26 mouse cellular contexts compared by ENCODE assay signal in the genomic region with DNA sequence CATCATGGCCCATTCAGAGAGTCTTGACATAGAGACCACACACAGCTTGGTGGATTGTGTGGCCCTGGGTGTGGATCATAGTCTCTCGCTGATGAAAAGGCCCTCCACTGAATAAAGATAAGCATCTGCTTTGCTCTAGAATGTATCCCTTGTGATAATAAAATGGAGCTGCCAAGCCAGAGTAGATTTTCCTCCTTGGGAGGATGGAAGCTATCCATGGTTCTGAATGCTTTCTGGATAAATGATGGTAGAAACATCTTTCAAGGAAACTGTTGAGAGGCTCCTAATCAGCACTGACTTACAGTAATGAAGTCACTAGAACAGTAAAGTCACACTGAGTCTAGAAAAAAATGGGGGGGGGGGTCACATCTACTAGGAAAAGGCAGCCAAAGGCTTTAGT.
DNase-seq lines count a peak whose midpoint lies in the region; ATAC-seq and TF ChIP-seq lines count a peak whose summit lies in the region.
"Had no signal": no experiment of that assay in that cellular context is flagged by ENCODE, and none has a peak within 500 bp of the region (broad histone marks: within the 10 kb centered on the region; RNA-seq: fewer than 3 reads in every experiment).

No protein-coding gene starts in this region.

- no peaks in the 10 kb centered on the region for H3K36me3 ChIP-seq in kidney, postnatal 0 days (ENCODE audit: insufficient read depth, low read length)
- no peaks in the 10 kb centered on the region for H3K36me3 ChIP-seq in lung, embryonic 14.5 days (ENCODE audit: insufficient read depth)
- no peaks in the 10 kb centered on the region for H3K36me3 ChIP-seq in lung, postnatal 0 days (ENCODE audit: insufficient read depth, low read length)
- H3K36me3 ChIP-seq in embryonic facial prominence, embryonic 14.5 days (ENCODE audit: control insufficient read depth, insufficient read depth, low read length): no peaks in the 10 kb centered on the region
- H3K36me3 ChIP-seq: embryonic facial prominence, embryonic 13.5 days; forebrain, embryonic 15.5 days; G1E had no signal

- no peak overlapping the region for H3K27ac ChIP-seq in kidney, postnatal 0 days
- H3K27ac ChIP-seq in lung, embryonic 14.5 days (ENCODE audit: low read depth): no peak overlapping the region
- H3K27ac ChIP-seq in lung, postnatal 0 days (ENCODE audit: low read length): no peak overlapping the region
- no peak overlapping the region for H3K27ac ChIP-seq in embryonic facial prominence, embryonic 14.5 days (replicated peaks; ENCODE audit: low read depth, low read length)
- H3K27ac ChIP-seq: embryonic facial prominence, embryonic 13.5 days; forebrain, embryonic 13.5 days; forebrain, embryonic 15.5 days had no signal

- intact Hi-C loops in left cerebral cortex, postnatal 10 days (cut with DNase I): no loop called here

- DNase-seq in embryo, embryonic 10 days (ENCODE audit: low spot score): peak; percentile 13
- DNase-seq in embryo, embryonic 9.5 days (ENCODE audit: extremely low spot score): no peak
- DNase-seq in kidney, postnatal 0 days (ENCODE audit: low spot score): peak; percentile 18
- DNase-seq in kidney, postnatal 14 days: no peak
- DNase-seq in lung, embryonic 14.5 days: peak; percentile 70
- DNase-seq in lung, postnatal 0 days (ENCODE audit: low spot score): no peak
- DNase-seq in embryonic facial prominence, embryonic 14.5 days (ENCODE audit: low spot score): peak; percentile 30
- no peak for DNase-seq in left cerebral cortex, postnatal 10 days (ENCODE audit: extremely low spot score in 1 of 2, low spot score in 2 of 2)
- DNase-seq: adrenal gland, adult 8-10 months; adrenal gland, postnatal 14 days; adrenal gland, postnatal 36 days; B cell, adult 2 months; cerebellum, adult 11-12 months; cerebellum, adult 8-10 months; cerebellum, adult 9-11 months; cerebellum, postnatal 14 days; cerebellum, postnatal 36 days; forebrain, postnatal 0 days had no signal

- H3K4me3 ChIP-seq in kidney, postnatal 0 days (replicated peaks; ENCODE audit: low read depth, low read length): no peak overlapping the region
- H3K4me3 ChIP-seq in lung, embryonic 14.5 days (ENCODE audit: low read depth, low read length): no peak overlapping the region
- no peak overlapping the region for H3K4me3 ChIP-seq in lung, postnatal 0 days (ENCODE audit: low read depth, low read length)
- H3K4me3 ChIP-seq in embryonic facial prominence, embryonic 14.5 days (ENCODE audit: low read depth, low read length): no peak overlapping the region
- H3K4me3 ChIP-seq: embryonic facial prominence, embryonic 13.5 days; forebrain, embryonic 13.5 days; forebrain, embryonic 15.5 days had no signal

- H3K27me3 ChIP-seq in kidney, postnatal 0 days (ENCODE audit: insufficient read depth, low read length): no peaks in the 10 kb centered on the region
- H3K27me3 ChIP-seq in lung, embryonic 14.5 days (ENCODE audit: insufficient read depth, low read length): no peaks in the 10 kb centered on the region
- H3K27me3 ChIP-seq in lung, postnatal 0 days (replicated peaks; ENCODE audit: insufficient read depth, low read length): no peaks in the 10 kb centered on the region
- H3K27me3 ChIP-seq in embryonic facial prominence, embryonic 14.5 days (replicated peaks; ENCODE audit: control insufficient read depth, insufficient read depth, low read length): no peaks in the 10 kb centered on the region
- H3K27me3 ChIP-seq: CH12.LX; embryonic facial prominence, embryonic 13.5 days; forebrain, embryonic 13.5 days; forebrain, embryonic 15.5 days; Patski had no signal

- TF ChIP-seq EP300 in lung, postnatal 0 days (IDR thresholded peaks at IDR 0.05): no peak

- H3K9me3 ChIP-seq in kidney, postnatal 0 days (replicated peaks; ENCODE audit: low read length): no peaks in the 10 kb centered on the region
- H3K9me3 ChIP-seq in lung, embryonic 14.5 days (ENCODE audit: low read depth, low read length): no peaks in the 10 kb centered on the region
- H3K9me3 ChIP-seq in lung, postnatal 0 days (ENCODE audit: low read length): no peaks in the 10 kb centered on the region
- no peaks in the 10 kb centered on the region for H3K9me3 ChIP-seq in embryonic facial prominence, embryonic 14.5 days (ENCODE audit: control insufficient read depth, low read length)
- H3K9me3 ChIP-seq: embryonic facial prominence, embryonic 13.5 days; forebrain, embryonic 13.5 days; forebrain, embryonic 15.5 days had no signal

- no peak for ATAC-seq in kidney, postnatal 0 days (replicated peaks; ENCODE audit: low FRiP score, low read depth)
- ATAC-seq in lung, embryonic 14.5 days (ENCODE audit: insufficient read depth): no peak
- no peak for ATAC-seq in lung, postnatal 0 days
- ATAC-seq in embryonic facial prominence, embryonic 14.5 days (ENCODE audit: low read depth): no peak
- ATAC-seq: activated CD4-positive, CD25-positive, alpha-beta regulatory T cell, adult 4 months; CD4-positive, CD25-positive, alpha-beta regulatory T cell, adult 4 months; forebrain, embryonic 13.5 days; forebrain, embryonic 15.5 days; forebrain, postnatal 0 days; Patski had no signal

- H3K4me2 ChIP-seq in kidney, postnatal 0 days (ENCODE audit: low read length): no peak overlapping the region
- no peak overlapping the region for H3K4me2 ChIP-seq in lung, embryonic 14.5 days
- H3K4me2 ChIP-seq in lung, postnatal 0 days (replicated peaks; ENCODE audit: low read depth, low read length): no peak overlapping the region
- no peak overlapping the region for H3K4me2 ChIP-seq in embryonic facial prominence, embryonic 14.5 days (ENCODE audit: low read depth, low read length)
- H3K4me2 ChIP-seq: embryonic facial prominence, embryonic 13.5 days; forebrain, embryonic 13.5 days; forebrain, embryonic 15.5 days had no signal

- no peaks in the 10 kb centered on the region for H3K4me1 ChIP-seq in kidney, postnatal 0 days (replicated peaks; ENCODE audit: insufficient read depth, low read length)
- no peaks in the 10 kb centered on the region for H3K4me1 ChIP-seq in lung, embryonic 14.5 days (ENCODE audit: insufficient read depth)
- H3K4me1 ChIP-seq in lung, postnatal 0 days (ENCODE audit: insufficient read depth, low read depth, low read length): no peaks in the 10 kb centered on the region
- no peaks in the 10 kb centered on the region for H3K4me1 ChIP-seq in embryonic facial prominence, embryonic 14.5 days (ENCODE audit: control insufficient read depth, insufficient read depth, low read length)
- H3K4me1 ChIP-seq: embryonic facial prominence, embryonic 13.5 days; forebrain, embryonic 13.5 days; forebrain, embryonic 15.5 days had no signal

- TF ChIP-seq CTCF in kidney, postnatal 0 days (IDR thresholded peaks at IDR 0.05; ENCODE audit: low read depth): no peak
- TF ChIP-seq CTCF in lung, embryonic 14.5 days (IDR thresholded peaks at IDR 0.05; ENCODE audit: low read depth): no peak
- no peak for TF ChIP-seq CTCF in lung, postnatal 0 days (IDR thresholded peaks at IDR 0.05)

- 88% methylated on average over 1 of the region's 1 CpGs for WGBS in kidney, postnatal 0 days
- WGBS in lung, embryonic 14.5 days: 79% methylated on average over 1 of the region's 1 CpGs
- 64% methylated on average over 1 of the region's 1 CpGs for WGBS in lung, postnatal 0 days
- 75% methylated on average over 1 of the region's 1 CpGs for WGBS in embryonic facial prominence, embryonic 14.5 days

- no peak overlapping the region for H3K9ac ChIP-seq in kidney, postnatal 0 days (ENCODE audit: low read depth, low read length)
- H3K9ac ChIP-seq in lung, embryonic 14.5 days: no peak overlapping the region
- no peak overlapping the region for H3K9ac ChIP-seq in lung, postnatal 0 days (replicated peaks; ENCODE audit: low read depth)
- no peak overlapping the region for H3K9ac ChIP-seq in embryonic facial prominence, embryonic 14.5 days (ENCODE audit: low read depth, low read length)
- H3K9ac ChIP-seq: embryonic facial prominence, embryonic 13.5 days; forebrain, embryonic 13.5 days; forebrain, embryonic 15.5 days; forebrain, postnatal 0 days had no signal

Comparison
In these comparisons a context has a peak if more than half of its experiments do, and no peak if none do; other contexts are left out.
1. DNase-seq: peak in embryo, embryonic 10 days (single experiment), kidney, postnatal 0 days (single experiment), lung, embryonic 14.5 days (single experiment) and embryonic facial prominence, embryonic 14.5 days (single experiment); none in embryo, embryonic 9.5 days (single experiment), kidney, postnatal 14 days (single experiment), lung, postnatal 0 days (single experiment) and left cerebral cortex, postnatal 10 days (0 of 2).